In the genomic region with DNA sequence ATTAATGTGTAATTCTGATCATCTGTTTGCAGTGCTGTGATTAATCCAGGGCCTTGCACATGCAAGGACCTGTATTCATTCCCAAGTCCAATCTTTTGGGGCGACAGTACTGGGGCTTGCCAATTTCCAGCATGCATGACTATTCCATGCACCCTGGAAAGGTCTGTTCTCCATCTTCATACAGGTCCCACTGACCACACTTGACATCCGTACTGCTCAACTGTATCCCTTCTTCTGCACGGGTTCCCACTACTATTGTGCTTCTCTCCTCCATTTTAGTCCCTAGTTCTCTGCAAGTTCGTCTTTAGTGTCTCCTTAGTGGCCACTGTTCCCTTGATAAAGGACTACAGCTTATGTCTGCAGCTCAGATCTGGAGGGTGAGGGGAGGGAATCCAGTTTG, we compare ENCODE assay signal across 28 mouse cellular contexts.
"Had no signal": no experiment of that assay in that cellular context is flagged by ENCODE, and none has a peak within 500 bp of the region (broad histone marks: within the 10 kb centered on the region; RNA-seq: fewer than 3 reads in every experiment).

No protein-coding gene starts in this region.

- H3K36me3 ChIP-seq: embryonic facial prominence, embryonic 10.5 days; embryonic facial prominence, embryonic 12.5 days; embryonic facial prominence, embryonic 13.5 days; embryonic facial prominence, embryonic 15.5 days; forebrain, embryonic 10.5 days; forebrain, embryonic 12.5 days; forebrain, embryonic 15.5 days had no signal

- ATAC-seq: forebrain, embryonic 13.5 days; forebrain, embryonic 14.5 days; forebrain, embryonic 15.5 days; forebrain, embryonic 16.5 days; forebrain, postnatal 0 days had no signal

- H3K4me2 ChIP-seq: embryonic facial prominence, embryonic 12.5 days; embryonic facial prominence, embryonic 13.5 days; embryonic facial prominence, embryonic 15.5 days; forebrain, embryonic 12.5 days; forebrain, embryonic 13.5 days; forebrain, embryonic 15.5 days had no signal

- H3K9ac ChIP-seq: embryonic facial prominence, embryonic 12.5 days; embryonic facial prominence, embryonic 13.5 days; embryonic facial prominence, embryonic 15.5 days; forebrain, embryonic 12.5 days; forebrain, embryonic 13.5 days; forebrain, embryonic 15.5 days; forebrain, postnatal 0 days had no signal

- H3K4me1 ChIP-seq: embryonic facial prominence, embryonic 15.5 days; forebrain, embryonic 10.5 days; forebrain, embryonic 12.5 days; forebrain, embryonic 13.5 days; forebrain, embryonic 15.5 days had no signal

- H3K27ac ChIP-seq: embryonic facial prominence, embryonic 10.5 days; embryonic facial prominence, embryonic 12.5 days; embryonic facial prominence, embryonic 13.5 days; embryonic facial prominence, embryonic 15.5 days; forebrain, embryonic 10.5 days; forebrain, embryonic 12.5 days; forebrain, embryonic 13.5 days; forebrain, embryonic 15.5 days; gastrocnemius, adult 2 months; heart, adult 2 months had no signal

- H3K27me3 ChIP-seq: embryonic facial prominence, embryonic 12.5 days; embryonic facial prominence, embryonic 13.5 days; embryonic facial prominence, embryonic 15.5 days; forebrain, embryonic 12.5 days; forebrain, embryonic 13.5 days; forebrain, embryonic 15.5 days had no signal

- H3K9me3 ChIP-seq: embryonic facial prominence, embryonic 12.5 days; embryonic facial prominence, embryonic 15.5 days; forebrain, embryonic 15.5 days had no signal

- H3K4me3 ChIP-seq: embryonic facial prominence, embryonic 10.5 days; embryonic facial prominence, embryonic 12.5 days; embryonic facial prominence, embryonic 13.5 days; embryonic facial prominence, embryonic 15.5 days; erythroblast, embryonic 14.5 days; forebrain, embryonic 10.5 days; forebrain, embryonic 12.5 days; forebrain, embryonic 13.5 days; forebrain, embryonic 15.5 days; gastrocnemius, adult 2 months; heart, adult 2 months had no signal

- DNase-seq: cerebellum, adult 2 months; cerebellum, adult 8-10 months; cerebellum, adult 9-10 months; cerebellum, adult 9-11 months; cerebellum, postnatal 10 days; cerebellum, postnatal 14 days; cerebellum, postnatal 25 days; cerebellum, postnatal 36 days; embryo, embryonic 11 days; forebrain, postnatal 0 days; gastrocnemius, adult 2 months; gastrocnemius, postnatal 10 days; gastrocnemius, postnatal 14 days; gastrocnemius, postnatal 25 days; gastrocnemius, postnatal 36 days; heart, adult 18-20 months; heart, adult 2 months had no signal
